Mouse (Mus musculus) left cerebral cortex, postnatal 36 days (tissue): ENCODE data around the gene Lmx1b. TPM values are rescaled to one million over a fixed set of nuclear protein-coding genes. Genes with fewer than 3 reads are reported as not detected.

Experiments
- DNase-seq, 2 experiments: peaks; one replicate each; pipeline ENCODE4 v3.0.0; 2021 to 2022; ENCODE audit warnings: low spot score in 2 of 2, mixed read lengths in 1 of 2
- intact Hi-C: fragments of 180-260 bp; cut with DNase I; formaldehyde crosslinking; loops from one replicate; pipeline ENCODE4 v1.15.1; 2025
- total RNA-seq, 2 experiments: library from RNA; stranded (reverse); gene quantifications; 2 replicates each; pipeline ENCODE4 v1.2.3; 2021

Lmx1b gene
- total RNA-seq, 2 experiments from 2014 or later, result 0.25 to 0.34 TPM

GRCm38 (mm10) chr2:33645538-33646282 is 5.4 kb upstream of the Lmx1b start:
- intact Hi-C loops, result no loop called here
- no peak for DNase-seq

GRCm38 (mm10) chr2:33643721-33644713 is 3.7 kb upstream of the Lmx1b start:
- no peak for DNase-seq
- intact Hi-C loops, result loop anchor here (1.0 to 5.0 kb wide), 2 partner anchors 87 to 157 kb away; no protein-coding TSS in a partner anchor

GRCm38 (mm10) chr2:33642650-33643458 is 2.5 kb upstream of the Lmx1b start:
- intact Hi-C loops, result loop anchor here (1.0 to 5.0 kb wide), 2 partner anchors 86 to 156 kb away; no protein-coding TSS in a partner anchor
- peak; percentile 68 to 73 for DNase-seq

GRCm38 (mm10) chr2:33641859-33642571 is 1.7 kb upstream of the Lmx1b start:
- intact Hi-C loops, result loop anchor here (5.0 kb wide), 1 partner anchor 85 kb away; no protein-coding TSS in a partner anchor
- no peak for DNase-seq

- intact Hi-C loops, result loop anchor here (5.0 kb wide), 1 partner anchor 84 kb away; no protein-coding TSS in a partner anchor
- DNase-seq, result no peak
Observed at GRCm38 (mm10) chr2:33640978-33641858, 907 bp upstream of the Lmx1b start.

GRCm38 (mm10) chr2:33639301-33640170 is 775 bp downstream of the Lmx1b start:
- intact Hi-C loops, result loop anchor here (5.0 kb wide), 1 partner anchor 82 kb away; no protein-coding TSS in a partner anchor
- no peak for DNase-seq

GRCm38 (mm10) chr2:33638141-33638733 is 2.1 kb downstream of the Lmx1b start:
- intact Hi-C loops, result no loop called here
- no peak for DNase-seq

- intact Hi-C loops, result no loop called here
- DNase-seq, result no peak
Observed at GRCm38 (mm10) chr2:33637288-33637687, 3.0 kb downstream of the Lmx1b start.

GRCm38 (mm10) chr2:33636628-33637188 is 3.6 kb downstream of the Lmx1b start:
- DNase-seq, result no peak
- intact Hi-C loops, result no loop called here

- intact Hi-C loops, result no loop called here
- DNase-seq, result no peak
Observed at GRCm38 (mm10) chr2:33636117-33636521, 4.2 kb downstream of the Lmx1b start.

GRCm38 (mm10) chr2:33635323-33636116 is 4.8 kb downstream of the Lmx1b start:
- no peak for DNase-seq
- intact Hi-C loops, result no loop called here

- intact Hi-C loops, result no loop called here
- no peak for DNase-seq
Observed at GRCm38 (mm10) chr2:33634481-33635090, 5.7 kb downstream of the Lmx1b start.

GRCm38 (mm10) chr2:33633955-33634354 is 6.4 kb downstream of the Lmx1b start:
- intact Hi-C loops, result no loop called here
- DNase-seq, result no peak

GRCm38 (mm10) chr2:33633237-33633636 is 7.1 kb downstream of the Lmx1b start:
- DNase-seq, result no peak
- intact Hi-C loops, result no loop called here

GRCm38 (mm10) chr2:33632551-33633059 is 7.7 kb downstream of the Lmx1b start:
- no peak for DNase-seq
- intact Hi-C loops, result no loop called here
